Mouse (Mus musculus) right cerebral cortex, postnatal 25 days (tissue): ENCODE results near the gene Sgms1.
"Not testable (repeated sequence)": the region's sequence is repeated elsewhere in the genome, so short reads cannot be mapped to it uniquely, and the experiment has no call there.

Experiments
- DNase-seq: peaks from one replicate; pipeline ENCODE4 v3.0.0; 2022

Sgms1 gene

DNA sequence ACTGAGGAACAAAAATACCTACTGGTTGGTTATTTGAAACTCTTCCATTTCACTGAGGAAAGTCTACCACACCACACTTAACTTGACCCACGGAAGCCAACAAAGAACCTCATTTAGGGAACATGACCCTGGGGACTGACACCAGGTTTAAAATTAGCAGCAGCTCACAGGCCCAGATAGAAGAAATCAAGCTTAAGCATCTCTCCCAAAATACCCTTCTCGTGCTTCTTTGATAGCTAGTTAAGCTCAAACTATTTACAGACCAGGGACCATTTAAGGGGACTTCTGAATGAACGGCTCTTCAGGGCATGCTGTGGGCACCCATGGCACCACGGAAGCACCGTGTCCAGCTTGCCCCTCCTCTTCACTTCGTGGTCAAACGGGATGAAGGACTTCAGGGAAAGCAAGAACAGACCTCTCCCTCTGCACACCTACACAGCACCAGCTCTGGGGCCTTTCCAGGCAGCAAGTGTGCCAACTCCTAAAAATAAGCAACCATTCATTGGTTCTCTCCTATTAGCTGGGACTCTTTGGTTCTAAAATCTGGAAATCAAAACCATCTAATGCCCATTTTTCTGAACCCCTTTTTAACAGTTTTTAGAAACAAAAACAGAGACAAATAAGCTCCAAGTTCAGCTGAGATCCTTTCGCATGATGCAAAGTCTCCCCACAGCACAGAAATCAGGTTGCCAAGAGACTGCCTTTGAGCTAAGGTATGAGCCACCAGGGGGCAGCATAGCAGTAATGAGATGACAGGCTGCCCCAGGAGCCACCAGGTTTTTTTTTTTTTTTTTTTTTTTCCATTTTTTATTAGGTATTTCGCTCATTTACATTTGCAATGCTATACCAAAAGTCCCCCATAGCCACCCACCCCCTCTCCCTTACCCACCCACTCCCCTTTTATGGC lies 219.6 kb downstream of the Sgms1 start:
- DNase-seq = peak; percentile 50

DNA sequence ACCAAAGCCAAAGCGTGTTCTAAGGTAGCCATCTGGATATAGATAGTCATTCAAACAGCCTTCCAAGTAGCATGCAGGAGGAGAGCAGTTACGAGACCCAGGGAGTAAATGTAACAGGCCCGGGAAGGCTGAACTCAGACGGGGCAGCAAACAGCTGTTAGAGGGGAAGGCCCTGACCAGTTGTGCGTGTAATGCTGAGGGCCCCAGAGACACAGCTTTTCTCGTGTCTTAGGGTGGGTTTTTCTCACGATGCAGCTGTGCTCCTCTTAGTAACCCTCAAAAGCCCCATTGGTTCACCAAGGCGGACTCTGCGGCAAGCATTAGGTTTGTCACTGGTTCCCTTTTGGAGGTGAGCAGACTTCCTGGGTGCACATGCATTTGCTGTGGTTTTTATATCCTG lies 221.5 kb downstream of the Sgms1 start:
- no peak for DNase-seq

DNA sequence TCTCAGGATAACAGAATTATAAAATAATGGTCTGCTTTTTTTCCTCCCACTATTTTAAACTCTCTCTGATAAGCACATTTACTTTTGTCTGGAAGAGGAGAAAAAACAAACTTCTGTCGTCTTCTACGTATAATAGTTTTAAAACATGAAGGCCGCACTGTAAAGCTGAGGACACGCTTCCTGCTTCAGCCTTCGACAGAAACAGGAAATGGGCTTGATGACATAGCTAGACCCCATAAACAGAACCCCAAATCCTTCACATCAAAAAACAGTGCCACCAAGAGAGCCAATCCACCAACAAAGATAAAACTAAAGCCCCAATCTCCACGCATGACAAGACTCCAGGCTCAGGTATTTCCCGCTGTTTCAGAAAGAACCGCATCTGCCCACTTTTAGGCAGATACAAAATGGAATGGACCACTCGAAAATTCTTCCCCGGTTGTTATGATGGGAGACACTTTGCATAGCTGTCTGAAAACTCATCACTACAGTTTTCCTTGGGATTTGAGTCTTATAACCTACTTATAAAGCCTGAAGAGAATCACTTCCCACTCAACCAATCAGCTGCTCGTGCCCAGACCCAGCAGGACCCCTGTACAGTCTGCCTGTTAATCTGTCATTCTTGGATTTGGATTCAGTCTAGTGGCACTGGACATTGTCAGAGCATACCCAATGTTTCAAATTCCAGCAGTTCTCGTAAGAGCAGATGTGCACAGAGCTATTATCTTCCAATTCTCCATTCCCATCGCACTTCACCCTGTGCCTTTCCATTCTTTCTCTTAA lies 222.5 kb downstream of the Sgms1 start:
- no peak for DNase-seq

DNA sequence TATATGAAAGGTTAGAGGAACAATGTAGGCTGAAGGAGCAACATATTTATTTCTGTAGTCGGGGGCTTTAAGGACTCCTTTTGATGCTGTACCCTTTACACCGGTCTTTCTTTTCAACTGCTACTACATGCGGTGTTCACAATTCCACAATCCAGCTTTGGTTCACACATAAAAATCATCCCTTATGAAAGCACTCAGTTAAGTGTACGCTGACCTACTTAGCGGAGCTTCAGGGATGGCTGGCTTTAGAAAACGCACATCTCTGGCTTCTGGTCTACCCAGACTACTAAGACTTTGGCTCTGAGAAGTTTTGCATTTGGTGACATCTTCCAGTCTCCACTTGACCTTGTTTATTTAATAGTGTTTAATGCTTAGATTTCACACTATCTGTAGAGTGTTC lies 223.8 kb downstream of the Sgms1 start:
- no peak for DNase-seq

DNA sequence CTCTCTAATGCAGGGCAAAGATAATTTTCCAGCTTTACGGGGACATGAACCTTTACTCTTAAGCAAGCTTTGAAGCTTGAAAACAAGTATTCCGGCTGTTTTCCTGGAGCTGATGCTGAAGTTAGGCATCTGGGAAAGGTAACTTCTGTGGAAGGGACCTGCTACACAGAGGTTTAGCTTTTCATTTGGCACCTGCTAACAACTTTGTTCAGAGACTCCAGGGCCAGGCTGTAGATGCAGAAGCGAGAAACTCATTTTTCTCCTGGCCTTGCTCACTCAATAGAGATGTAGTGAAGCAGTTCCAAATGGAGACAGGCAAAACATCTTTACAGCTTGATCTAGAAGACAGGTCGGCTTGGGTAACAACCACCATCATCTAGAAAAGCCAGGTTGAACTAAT lies 225.4 kb downstream of the Sgms1 start:
- no peak for DNase-seq

DNA sequence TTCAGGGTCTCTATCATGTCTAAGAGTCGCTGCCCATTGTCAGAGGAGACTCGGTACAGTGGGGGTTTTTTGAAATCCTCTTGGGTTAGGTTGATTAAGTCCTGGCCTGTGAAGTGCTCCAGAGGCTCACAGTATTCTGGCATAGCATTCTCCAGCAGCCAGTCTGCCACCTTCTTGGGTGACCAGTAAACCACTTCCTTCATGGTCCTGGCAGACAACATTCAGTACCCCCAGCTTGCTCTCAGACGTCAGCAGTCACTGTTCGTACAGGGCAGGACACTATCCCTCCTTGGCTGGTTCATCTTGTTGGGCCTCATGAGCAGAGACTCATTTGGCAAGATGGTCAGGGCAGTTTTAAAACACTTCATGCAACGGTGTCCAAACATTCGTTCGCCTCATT lies 229.6 kb downstream of the Sgms1 start:
- no peak for DNase-seq

DNA sequence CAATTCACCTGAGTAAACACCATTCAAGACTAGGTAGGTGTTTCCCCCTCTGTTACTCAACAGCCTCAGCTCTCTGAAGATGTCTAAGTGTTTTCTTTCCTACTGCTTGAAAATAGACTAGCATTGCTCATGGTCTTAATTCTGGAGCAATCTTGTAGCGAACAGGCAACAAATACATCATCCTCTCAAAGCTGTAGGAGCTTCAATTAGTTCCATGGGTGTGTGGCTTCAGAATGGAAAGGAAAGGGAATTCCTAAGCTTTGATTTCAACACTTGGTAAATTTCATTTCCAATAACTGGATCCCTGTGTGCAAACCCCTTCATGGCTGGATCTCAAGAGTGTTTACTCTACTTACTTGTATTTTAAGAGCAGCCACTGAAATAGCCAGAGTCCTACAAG lies 230.3 kb downstream of the Sgms1 start:
- no peak for DNase-seq

DNA sequence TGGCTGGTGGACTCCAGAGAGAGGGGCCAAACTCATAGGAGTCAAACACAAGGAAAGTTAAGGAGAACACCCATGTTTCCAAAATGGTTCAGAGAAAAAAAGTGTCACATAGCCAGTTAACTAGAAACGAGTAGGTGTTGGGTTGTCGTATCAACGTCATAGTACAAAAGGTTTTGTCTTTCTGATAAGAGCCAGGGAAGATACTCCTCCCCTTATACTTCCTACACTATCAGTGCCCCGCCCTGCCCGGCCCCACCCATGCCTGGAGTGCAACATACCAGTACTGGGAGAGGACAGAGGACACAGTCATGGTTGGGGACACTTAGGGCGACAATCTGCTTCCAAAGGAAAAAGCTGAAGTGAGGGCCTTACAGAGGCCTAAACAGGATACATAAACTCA lies 232.5 kb downstream of the Sgms1 start:
- no peak for DNase-seq

DNA sequence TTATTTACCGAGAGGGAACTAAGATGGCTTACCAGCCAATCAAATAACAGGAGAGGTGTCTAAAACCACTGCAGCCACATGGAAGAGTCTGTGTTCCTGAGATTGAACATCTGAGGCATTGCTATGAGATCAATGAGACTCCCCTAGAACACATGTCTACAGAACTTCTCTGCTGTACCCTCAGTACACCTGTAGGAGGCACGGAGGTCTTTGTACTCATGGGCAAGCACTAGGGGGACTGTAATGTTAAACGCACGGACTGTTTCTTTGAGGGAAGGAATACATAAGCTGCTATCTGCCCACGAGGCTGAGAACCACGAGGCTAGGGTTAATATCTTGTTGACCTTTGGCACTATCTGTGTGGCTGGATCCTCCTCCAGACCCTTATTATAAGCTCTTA lies 237.0 kb downstream of the Sgms1 start:
- DNase-seq = no peak

DNA sequence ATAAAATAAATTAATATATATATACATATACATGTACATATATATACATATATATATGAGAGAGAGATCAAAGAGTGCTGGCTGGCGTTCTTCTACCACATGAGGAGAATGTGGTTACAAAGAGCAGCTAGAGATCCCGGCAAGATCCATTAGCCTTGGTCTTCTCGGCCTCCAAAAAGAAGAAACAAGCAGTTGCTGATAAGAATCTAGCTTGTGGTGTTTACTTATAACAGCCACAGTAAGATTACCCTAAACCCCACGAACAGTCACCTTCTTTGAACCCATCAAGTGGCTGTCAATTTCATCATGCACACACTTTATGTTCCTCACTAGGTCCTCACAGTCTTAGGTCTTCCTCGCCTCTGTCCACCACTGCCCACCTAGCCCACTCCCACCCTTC lies 240.8 kb downstream of the Sgms1 start:
- no peak for DNase-seq

DNA sequence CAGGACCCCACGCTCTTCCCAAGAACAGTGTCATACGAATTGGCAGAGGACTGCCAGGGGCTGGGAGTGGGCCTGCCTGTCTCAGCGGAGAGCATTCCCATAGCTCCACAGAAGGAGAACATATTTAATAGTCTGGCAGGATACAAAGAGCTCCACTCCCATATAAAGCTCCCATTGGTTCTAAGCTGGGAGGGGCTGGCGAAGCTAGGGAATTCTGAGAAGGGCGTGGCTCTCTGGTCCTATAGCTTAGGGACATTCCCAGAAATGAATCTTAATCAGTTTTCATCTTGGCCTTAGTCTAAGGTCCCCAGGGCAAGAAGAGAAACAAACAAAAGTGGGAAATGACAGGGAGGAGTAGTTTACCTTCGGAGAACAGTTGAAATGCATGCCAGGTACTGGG lies 247.1 kb downstream of the Sgms1 start:
- no peak for DNase-seq

DNA sequence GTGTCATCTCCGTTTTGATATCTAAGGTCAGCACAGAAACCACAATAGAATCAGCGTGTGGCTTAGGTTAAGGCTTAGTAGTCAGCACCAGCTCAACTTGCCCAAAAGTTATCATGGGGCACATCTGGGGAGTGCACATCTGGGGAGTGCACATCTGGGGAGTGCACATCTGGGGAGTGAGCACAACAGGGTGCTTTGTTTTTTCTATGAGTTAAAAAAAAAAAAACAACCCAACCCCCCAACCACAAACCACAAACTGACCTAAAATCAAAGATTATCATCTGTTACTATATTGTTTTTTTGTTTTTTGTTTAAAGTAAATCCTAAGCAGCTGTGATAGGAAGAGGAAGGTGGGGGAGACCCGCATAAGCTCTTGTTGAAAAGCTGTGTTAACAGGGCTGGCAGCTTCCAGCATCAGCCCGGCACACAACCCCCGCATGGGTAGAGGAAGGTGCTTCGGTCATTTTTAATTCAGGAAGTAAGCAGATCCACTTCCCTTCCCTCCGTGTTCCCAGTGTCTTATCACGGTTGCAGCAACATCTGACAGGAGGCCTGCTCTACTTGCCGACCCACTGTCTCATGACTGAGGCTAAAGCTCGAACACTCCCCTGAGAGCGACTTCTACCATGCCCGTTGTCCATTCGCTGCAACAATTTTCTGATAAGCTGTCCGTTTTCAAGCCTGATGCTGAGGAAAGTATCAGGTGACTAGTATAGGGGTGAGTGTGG lies 251.0 kb downstream of the Sgms1 start:
- no peak for DNase-seq

DNA sequence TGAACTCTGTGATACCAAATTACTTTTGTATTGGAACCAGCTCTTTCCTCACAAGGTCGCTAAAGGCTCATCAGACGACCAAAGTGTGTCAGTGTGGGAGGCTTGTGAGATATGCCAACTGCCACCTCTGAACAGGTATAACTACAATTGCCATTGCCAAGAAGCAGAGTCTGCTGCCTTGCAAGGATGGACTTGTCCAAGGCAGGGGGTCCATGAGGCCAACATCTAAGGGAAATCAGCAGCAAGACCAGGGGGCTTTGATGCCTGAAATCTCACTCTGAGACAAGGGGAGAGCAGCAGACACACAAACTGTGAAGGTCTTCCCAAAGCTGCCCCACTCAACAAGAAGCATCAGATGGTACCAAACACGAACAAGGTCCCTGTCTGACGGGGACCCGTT lies 251.6 kb downstream of the Sgms1 start:
- DNase-seq = no peak

DNA sequence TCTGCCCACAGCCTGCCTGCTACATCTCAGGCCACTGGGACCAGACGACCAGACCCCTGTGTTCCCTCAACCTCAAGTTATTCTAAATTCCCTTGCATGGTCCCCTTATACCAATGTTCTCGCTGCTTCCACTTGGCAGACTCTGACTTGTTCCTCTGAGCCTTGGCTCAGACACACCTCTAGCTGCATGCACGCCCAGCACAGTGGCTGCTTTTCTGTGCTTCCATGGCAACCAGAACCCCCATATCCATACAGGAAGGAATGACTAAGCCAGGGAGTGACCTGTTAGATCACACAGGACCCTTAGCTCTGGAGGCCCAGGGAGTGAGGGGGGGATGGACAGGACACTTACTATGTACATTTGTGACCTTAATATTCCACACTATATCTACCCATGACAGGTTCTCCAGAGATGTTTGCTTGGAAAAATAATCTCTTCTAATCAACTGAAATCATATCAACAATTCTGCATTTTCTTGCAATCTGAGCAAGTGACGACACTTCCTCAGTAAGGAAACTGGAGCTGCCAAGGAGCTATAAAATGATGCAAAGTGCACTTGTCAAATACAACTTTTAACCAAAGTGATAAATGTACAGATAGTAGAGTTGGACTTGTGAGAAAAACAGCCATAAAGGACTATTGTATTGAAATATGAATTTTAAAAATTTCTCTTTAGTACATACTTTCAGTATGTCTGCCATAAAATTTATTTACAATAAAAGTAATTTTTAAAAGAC lies 252.5 kb downstream of the Sgms1 start:
- peak; percentile 13 for DNase-seq

DNA sequence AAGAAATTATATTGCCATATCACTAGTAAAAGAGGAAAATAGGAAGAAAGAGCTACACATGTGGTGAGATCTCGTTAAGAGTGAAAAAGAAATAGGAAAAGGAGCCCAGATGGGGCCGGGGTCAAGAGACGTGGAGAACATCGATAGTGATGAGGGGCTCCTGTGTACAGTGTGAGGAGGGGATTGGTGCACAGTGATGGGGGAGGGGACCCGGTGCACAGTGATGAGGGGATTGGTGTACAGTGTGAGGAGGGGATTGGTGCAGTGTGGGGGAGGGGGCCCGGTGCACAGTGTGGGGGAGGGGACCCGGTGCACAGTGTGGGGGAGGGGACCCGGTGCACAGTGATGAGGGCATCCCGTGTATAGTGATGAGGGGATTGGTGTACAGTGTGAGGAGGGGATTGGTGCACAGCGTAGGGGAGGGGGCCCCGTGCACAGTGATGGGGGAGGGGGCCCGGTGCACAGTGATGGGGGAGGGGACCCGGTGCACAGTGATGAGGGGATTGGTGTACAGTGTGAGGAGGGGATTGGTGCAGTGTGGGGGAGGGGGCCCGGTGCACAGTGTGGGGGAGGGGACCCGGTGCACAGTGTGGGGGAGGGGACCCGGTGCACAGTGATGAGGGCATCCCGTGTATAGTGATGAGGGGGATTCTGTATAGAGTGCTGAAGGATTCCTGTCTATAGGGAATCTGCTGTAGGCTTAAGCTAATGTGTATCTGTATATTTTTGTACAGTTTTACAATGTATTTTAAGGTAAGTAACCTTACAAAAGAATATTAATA lies 257.6 kb downstream of the Sgms1 start:
- DNase-seq = not testable (repeated sequence)

DNA sequence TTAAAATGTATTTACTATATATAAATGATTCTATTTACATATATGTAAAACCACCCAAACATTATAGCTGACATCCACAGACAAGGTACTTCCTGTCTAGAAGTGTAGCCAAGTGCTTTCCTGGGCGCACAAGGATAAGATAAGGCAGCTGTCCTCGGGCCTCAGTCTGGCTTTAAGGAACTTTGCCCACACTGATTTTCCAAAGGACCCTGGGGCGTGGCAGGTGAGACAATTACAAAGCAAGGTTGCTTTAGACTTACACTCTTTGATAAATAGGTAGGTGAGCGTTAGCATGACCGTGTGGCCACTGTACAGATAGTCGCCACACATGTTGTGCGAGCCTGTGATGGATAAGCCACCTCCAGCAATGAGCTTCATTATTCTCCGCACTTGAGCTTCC lies 260.2 kb downstream of the Sgms1 start:
- no peak for DNase-seq

DNA sequence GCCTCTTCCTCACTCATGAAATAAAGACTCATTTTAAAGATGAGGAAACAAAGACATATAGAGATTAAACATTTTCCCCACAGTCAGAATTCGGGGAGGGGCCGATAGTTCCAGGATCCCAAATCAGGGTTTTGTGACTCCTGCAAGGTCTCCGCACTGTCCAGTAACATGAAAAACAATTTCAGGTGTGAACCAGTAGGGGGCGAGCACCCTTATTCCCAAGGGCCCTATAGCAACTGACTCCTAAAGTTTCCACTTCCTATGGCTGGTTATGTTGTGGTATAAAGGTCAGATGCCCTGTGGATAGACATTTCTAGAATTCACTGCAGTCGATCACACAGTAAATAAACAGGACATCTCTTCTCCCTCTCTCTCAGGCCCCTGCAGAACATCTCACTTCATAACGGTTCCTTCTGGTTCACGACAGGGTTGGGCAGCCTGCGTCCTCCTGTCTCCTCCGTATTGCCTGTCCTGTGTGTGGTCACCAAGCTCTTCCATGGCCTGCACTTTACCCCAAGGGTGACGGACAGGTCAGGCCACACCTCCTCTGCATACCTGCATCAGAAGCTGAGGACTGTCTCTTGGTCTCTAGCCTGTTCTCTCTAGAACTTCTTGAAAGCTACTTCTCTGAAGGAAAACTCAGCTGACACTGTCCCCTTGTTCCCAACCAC lies 262.2 kb downstream of the Sgms1 start:
- DNase-seq = no peak

DNA sequence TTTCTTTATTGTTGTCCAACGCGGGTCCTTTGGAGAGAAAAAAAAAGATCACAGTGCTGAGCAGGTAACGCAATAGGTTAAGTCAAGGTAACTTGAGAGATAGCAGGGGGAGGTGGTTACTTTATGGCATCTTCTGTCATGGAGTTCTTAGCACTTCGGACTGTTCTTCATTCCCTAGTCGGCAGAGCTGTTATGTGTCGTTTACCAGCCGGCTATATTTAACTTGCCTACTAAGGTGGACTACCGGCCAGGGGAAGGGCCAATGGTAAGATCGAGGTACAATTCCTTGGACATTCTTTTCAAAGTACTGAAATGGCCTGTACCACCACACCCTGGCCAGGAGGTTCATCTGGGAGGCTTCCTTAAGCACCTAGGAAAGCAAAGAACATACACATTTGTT lies 265.4 kb downstream of the Sgms1 start:
- no peak for DNase-seq

DNA sequence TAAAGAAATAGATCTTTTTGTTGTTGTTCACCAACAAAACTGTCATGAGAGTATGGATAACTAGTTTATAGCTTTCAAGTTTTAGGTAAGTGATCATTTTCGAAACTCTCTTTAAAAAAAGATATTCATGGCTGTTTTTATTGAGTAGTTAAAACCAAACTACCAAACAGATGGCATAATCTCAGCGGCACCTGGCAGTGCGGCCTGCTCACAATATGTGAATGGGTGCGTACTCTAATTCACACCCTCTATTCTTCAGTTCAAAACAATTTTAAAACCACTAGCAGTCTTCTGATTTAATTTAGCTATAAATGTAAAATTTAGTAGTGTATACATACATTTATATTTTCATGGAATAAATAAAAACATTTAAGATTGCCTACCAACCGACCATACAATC lies 266.3 kb downstream of the Sgms1 start:
- DNase-seq = no peak

DNA sequence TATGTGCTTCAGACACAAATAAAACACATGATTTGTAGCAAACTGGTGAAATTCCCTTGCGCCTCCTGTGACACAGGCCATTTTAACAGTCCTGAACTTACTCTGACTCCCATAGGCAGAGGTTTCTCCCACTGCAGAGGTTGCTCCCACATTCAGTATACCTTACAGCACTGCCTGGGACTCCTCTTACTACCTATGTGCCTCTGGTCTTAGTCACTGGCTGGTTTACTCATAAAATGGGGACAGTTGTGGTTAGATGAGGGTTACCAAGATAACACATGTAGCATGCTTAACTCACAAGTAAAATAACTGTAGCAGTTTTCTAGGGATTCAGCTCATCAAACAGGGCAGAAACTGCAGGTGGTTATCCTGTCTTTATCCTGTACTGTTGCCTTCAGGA lies 268.7 kb downstream of the Sgms1 start:
- DNase-seq = no peak

DNA sequence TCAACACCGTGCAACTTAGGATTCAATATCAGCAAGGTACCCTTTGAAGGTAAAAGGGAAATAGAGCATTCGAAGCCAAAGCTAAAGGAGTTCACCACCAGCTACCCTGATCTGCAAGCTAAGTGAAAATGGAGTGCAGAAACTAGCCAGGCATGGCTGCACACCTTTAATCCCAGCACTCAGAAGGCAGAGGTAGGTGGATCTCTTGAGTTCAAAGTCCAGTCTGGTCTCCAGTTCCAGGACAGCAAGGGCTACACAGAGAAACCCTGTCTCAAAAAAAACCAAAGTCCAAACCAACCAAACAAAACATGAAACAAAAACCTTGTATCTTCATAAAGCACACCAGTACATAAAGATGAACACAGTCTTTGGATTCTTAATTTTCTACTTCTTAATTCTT lies 269.8 kb downstream of the Sgms1 start:
- DNase-seq = no peak

DNA sequence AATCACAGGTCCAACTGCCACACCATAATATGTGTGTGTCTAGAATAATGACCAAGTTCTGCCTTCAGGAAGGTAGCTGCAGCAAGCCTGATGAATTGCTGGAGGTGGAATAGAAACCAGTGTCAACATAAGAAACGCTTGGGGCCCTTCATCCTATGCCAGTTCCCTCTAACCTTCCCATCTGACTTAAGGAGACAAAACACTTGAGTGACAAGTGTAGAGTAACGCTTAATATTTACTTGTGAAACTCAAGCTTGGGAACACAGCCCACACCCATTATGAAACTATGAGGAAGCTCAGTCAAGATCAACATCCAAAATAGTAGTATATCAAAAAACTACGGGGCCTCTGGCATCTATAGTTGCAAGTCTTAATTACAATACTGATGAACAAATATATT lies 271.0 kb downstream of the Sgms1 start:
- no peak for DNase-seq
